9 mouse cellular contexts compared by ENCODE assay signal in the genomic region with DNA sequence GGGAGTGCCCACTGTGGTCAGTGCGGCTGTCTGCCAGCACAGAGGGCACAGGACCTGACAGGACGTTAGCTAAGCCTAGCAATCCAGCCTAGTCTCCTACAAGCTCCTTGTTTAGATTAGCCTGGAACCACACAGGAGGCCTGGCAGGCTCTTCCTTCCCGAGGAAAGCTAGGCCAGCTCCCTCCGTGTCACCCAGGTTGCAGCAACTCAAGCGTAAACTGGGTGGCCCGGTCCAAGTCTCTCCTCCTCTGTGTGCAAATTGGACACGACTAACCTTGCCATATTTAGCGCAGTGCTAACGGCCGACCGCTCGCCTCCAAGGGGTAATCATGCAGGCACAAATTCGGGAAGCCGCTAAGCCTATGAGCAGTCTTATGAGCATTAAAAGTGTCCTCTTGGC.
DNase-seq lines count a peak whose midpoint lies in the region; ATAC-seq and TF ChIP-seq lines count a peak whose summit lies in the region.
"Had no signal": no experiment of that assay in that cellular context is flagged by ENCODE, and none has a peak within 500 bp of the region (broad histone marks: within the 10 kb centered on the region; RNA-seq: fewer than 3 reads in every experiment).

No protein-coding gene starts in this region.

- no peaks in the 10 kb centered on the region for H3K79me2 ChIP-seq in liver, adult 2 months (ENCODE audit: control insufficient read depth, insufficient read depth, low read length)

- no peak for TF ChIP-seq POLR2A in liver, adult 2 months (IDR thresholded peaks at IDR 0.05; ENCODE audit: extremely low read depth, insufficient read depth, low read length)

- H3K9ac ChIP-seq in liver, adult 2 months (ENCODE audit: low read depth, low read length): no peak overlapping the region

- H3K4me1 ChIP-seq in liver, adult 2 months (ENCODE audit: control insufficient read depth, insufficient read depth, low read length): 0 out of 2 replicates have a peak, but pooled peaks cover 6% of the 10 kb centered on the region

- peak; percentile 69 for DNase-seq in liver, adult 2 months (ENCODE audit: extremely low read depth, low read depth, low spot score)
- no peak for DNase-seq in liver
- peak; percentile 83 for DNase-seq in gastrocnemius, adult 2 months
- peak; percentile 26 to 43 for DNase-seq in kidney, postnatal 4 days
- DNase-seq in retina, adult 2 months (ENCODE audit: low read depth, low spot score): peak; percentile 8
- DNase-seq in layer of hippocampus, adult 2 months (ENCODE audit: low spot score in 2 of 2): no peak
- no peak for DNase-seq in layer of hippocampus, adult 9-11 months

- no peaks in the 10 kb centered on the region for H3K27me3 ChIP-seq in liver, adult 2 months (ENCODE audit: control insufficient read depth, insufficient read depth, low read length)

- no peaks in the 10 kb centered on the region for H3K36me3 ChIP-seq in liver, adult 2 months (ENCODE audit: control insufficient read depth, insufficient read depth, low read length)
- H3K36me3 ChIP-seq: G1E had no signal

- intact Hi-C loops in gastrocnemius, adult 2 months (cut with DNase I): loop anchor here (10.0 kb wide), 1 partner anchor 171 kb away; no protein-coding TSS in a partner anchor

- no peak for ATAC-seq in CD4-positive, CD25-positive, alpha-beta regulatory T cell, adult 4 months

- no peak for TF ChIP-seq CTCF in liver, adult 2 months (IDR thresholded peaks at IDR 0.05; ENCODE audit: low read depth, low read length)
- no peak for TF ChIP-seq CTCF in gastrocnemius, adult 2 months (IDR thresholded peaks at IDR 0.05)
- no peak for TF ChIP-seq CTCF in layer of hippocampus, adult 2 months (conservative IDR thresholded peaks at IDR 0.05)

- whole genome bisulfite sequencing in liver, adult 2 months: 53% methylated on average over 14 of the region's 14 CpGs

- no peak overlapping the region for H3K27ac ChIP-seq in liver, adult 2 months (replicated peaks; ENCODE audit: insufficient read depth, low read depth, low read length)
- H3K27ac ChIP-seq in gastrocnemius, adult 2 months: peak overlapping the region; percentile 83
- H3K27ac ChIP-seq in layer of hippocampus, adult 2 months: no peak overlapping the region

- H3K4me3 ChIP-seq in liver, adult 2 months (ENCODE audit: insufficient read depth, low read depth, low read length): no peak overlapping the region
- H3K4me3 ChIP-seq in gastrocnemius, adult 2 months: peak overlapping the region; percentile 44
- H3K4me3 ChIP-seq in layer of hippocampus, adult 2 months: no peak overlapping the region

Comparison
In these comparisons a context has a peak if more than half of its experiments do, and no peak if none do; other contexts are left out.
1. DNase-seq: peak in liver, adult 2 months (single experiment), gastrocnemius, adult 2 months (single experiment), kidney, postnatal 4 days (2 of 2) and retina, adult 2 months (single experiment); none in liver (single experiment), layer of hippocampus, adult 2 months (0 of 2) and layer of hippocampus, adult 9-11 months (single experiment).